Mouse (Mus musculus) ES-E14 (cell line): ENCODE data around the gene Brf1.

Experiments used
- HCFC1 ChIP-seq: IDR thresholded peaks from 2 replicates; pipeline ENCODE4 v1.6.1; 2012; ENCODE audit warnings: low read length, inconsistent platforms, borderline replicate concordance; ENCODE audit not compliant: insufficient read depth
- MAFK ChIP-seq: IDR thresholded peaks from 2 replicates; pipeline ENCODE4 v1.6.1; 2014; ENCODE audit warnings: mild to moderate bottlenecking, low read depth, low read length, inconsistent platforms; ENCODE audit not compliant: insufficient read depth
- ZNF384 ChIP-seq: IDR thresholded peaks from 2 replicates; pipeline ENCODE4 v1.6.1; 2012; ENCODE audit warnings: low read depth, low read length, inconsistent platforms

DNA sequence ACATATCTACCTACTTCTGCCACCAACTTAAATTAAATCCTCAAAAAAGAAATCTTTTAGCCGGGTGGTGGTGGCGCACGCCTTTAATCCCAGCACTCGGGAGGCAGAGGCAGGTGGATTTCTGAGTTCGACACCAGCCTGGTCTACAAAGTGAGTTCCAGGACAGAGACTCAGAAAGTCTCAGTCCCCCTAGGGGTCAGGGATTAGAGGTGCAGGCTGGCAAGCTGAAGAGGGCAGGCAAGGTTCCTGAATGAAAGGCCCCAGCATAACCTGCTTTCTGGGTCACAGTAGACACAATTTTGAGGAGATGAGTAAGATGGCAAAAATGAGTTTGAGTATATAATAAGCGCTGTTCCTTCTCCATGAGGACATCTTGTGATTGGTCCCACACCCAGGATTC is 15.2 kb downstream of the Brf1 start:
- TF ChIP-seq HCFC1 (no peak), ZNF384 (no peak), MAFK (no peak)
